Mouse (Mus musculus): ENCODE data around the gene Dpp9. TPM values are rescaled to one million over a fixed set of nuclear protein-coding genes. Genes with fewer than 3 reads are reported as not detected.
A peak's percentile ranks its signal among the peaks of the same experiment; 100 is the strongest.

Dpp9 gene
- polyA plus RNA-seq, 1 experiment from 2014 or later = 51.2 TPM

- peak overlapping the region; percentile 79 for H3K27ac ChIP-seq
- no peak for DNase-seq (ENCODE audit: extremely low spot score, low spot score)
- H3K4me3 ChIP-seq = no peak overlapping the region
- peaks cover 16% of the 10 kb centered on the region for H3K36me3 ChIP-seq (replicated peaks)
- no peaks in the 10 kb centered on the region for H3K27me3 ChIP-seq (ENCODE audit: poor library complexity, severe bottlenecking)
- WGBS = 63% methylated on average over 6 of the region's 6 CpGs
- no peaks in the 10 kb centered on the region for H3K9me3 ChIP-seq
- H3K4me1 ChIP-seq = peaks cover 23% of the 10 kb centered on the region
Measured at GRCm38 (mm10) chr17:56169830-56170229, 48.9 kb downstream of the Dpp9 start.

GRCm38 (mm10) chr17:56165671-56166070, 53.0 kb downstream of the Dpp9 start:
- Histone ChIP-seq H3K4me3 (no peak overlapping the region), H3K27ac (no peak overlapping the region), H3K27me3 (ENCODE audit: poor library complexity, severe bottlenecking) (peaks cover 18% of the 10 kb centered on the region), H3K9me3 (no peaks in the 10 kb centered on the region), H3K36me3 (replicated peaks) (no peaks in the 10 kb centered on the region), H3K4me1 (peaks cover 43% of the 10 kb centered on the region)
- WGBS = 80% methylated on average over 11 of the region's 11 CpGs
- no peak for DNase-seq (ENCODE audit: extremely low spot score, low spot score)

DNA sequence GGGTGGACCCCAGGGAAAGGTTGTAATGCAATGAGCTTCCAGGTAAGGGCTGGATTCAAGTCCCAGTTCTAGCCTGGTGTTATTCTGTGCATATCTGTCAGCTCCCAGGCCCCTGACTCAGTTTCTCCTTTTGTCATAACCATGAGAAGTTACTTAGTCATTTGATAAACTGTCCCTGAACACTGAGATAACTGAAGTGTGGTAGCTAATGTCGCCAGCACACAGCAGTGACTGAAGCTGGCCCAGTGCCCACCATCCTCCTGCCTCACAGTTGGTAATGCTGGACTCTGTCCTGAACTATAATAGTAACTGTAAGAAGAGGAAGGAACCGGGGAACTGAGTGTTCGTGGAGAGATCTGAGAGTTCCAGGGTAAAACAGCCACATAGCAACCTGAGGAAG, 54.2 kb downstream of the Dpp9 start:
- Histone ChIP-seq H3K27ac (no peak overlapping the region), H3K27me3 (ENCODE audit: poor library complexity, severe bottlenecking) (peaks cover 26% of the 10 kb centered on the region), H3K4me1 (peaks cover 33% of the 10 kb centered on the region), H3K9me3 (no peaks in the 10 kb centered on the region), H3K36me3 (replicated peaks) (no peaks in the 10 kb centered on the region), H3K4me3 (no peak overlapping the region)
- no peak for DNase-seq (ENCODE audit: extremely low spot score, low spot score)
- WGBS = 86% methylated on average over 3 of the region's 3 CpGs

DNA sequence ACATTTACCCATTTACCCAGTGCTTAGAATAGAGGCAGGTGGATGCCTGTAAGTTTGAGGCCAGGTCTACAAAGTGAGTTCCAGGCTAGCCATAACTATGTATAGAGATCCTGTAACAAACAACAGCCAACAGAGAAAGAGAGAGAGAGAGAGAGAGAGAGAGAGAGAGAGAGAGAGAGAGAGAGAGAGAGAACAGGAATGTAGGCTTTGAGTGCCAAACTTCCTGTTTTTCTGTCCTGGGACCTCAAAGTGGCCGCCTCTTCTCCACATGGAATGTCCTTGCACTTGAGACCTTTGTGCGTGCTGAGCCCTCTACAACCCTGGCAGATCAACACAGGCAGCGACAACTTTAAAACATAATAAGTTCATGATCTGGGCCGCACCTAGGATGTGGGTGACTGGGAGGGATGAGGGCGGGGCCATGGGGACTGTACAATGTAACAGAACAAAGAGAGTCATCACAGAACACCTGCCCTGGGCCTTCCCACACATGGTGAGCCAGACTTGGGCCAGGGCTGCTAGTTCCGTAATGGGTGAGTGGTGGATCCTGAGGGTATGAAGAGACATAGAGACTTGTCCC, 55.1 kb downstream of the Dpp9 start:
- no peak for DNase-seq (ENCODE audit: extremely low spot score, low spot score)
- Histone ChIP-seq H3K9me3 (no peaks in the 10 kb centered on the region), H3K36me3 (replicated peaks) (no peaks in the 10 kb centered on the region), H3K4me1 (peaks cover 34% of the 10 kb centered on the region), H3K27me3 (ENCODE audit: poor library complexity, severe bottlenecking) (peaks cover 34% of the 10 kb centered on the region), H3K27ac (peak overlapping the region; percentile 80; the same call in 1 of the 2 replicates), H3K4me3 (peak overlapping the region; percentile 57; the same call in 1 of the 2 replicates)
- WGBS = 86% methylated on average over 6 of the region's 6 CpGs

- H3K36me3 ChIP-seq (replicated peaks) = no peaks in the 10 kb centered on the region
- H3K4me1 ChIP-seq = peaks cover 34% of the 10 kb centered on the region
- H3K9me3 ChIP-seq = no peaks in the 10 kb centered on the region
- peak within 1 kb of the TSS; percentile 80 for H3K27ac ChIP-seq
- peaks cover 47% of the 10 kb centered on the region for H3K27me3 ChIP-seq (ENCODE audit: poor library complexity, severe bottlenecking)
- peak; percentile 93 for DNase-seq (ENCODE audit: extremely low spot score, low spot score)
- under 1% methylated on average over 30 of the region's 30 CpGs for WGBS
- H3K4me3 ChIP-seq = peak within 1 kb of the TSS; percentile 57
Measured at GRCm38 (mm10) chr17:56162231-56162774, 56.4 kb downstream of the Dpp9 start, which contains the start of gene Tnfaip8l1. Tnfaip8l1 (plus strand) TSS chr17:56162477.

DNA sequence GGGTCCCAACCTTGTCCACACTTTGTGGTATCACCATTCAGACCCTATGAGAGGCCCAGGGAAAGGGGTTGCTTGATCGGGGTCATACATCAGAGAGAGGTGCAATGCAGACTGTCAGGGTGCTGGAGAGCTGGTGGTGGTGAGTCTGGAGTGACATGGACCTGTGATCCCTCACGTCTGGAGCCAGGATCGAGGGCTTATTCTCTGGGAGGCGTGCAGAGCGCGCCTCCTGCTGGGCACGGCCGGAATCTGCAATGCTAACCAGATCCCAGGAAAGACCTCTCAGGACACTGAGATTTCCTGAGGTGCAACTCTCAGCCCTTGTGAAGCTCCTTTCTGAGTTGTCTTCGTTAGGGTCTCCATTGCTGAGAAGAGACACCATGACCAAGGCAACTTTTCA, 59.0 kb downstream of the Dpp9 start:
- Histone ChIP-seq H3K27ac (no peak overlapping the region), H3K27me3 (ENCODE audit: poor library complexity, severe bottlenecking) (peaks cover 71% of the 10 kb centered on the region)
- WGBS = 3% methylated on average over 9 of the region's 9 CpGs

GRCm38 (mm10) chr17:56153643-56154042, 65.1 kb downstream of the Dpp9 start:
- H3K27ac ChIP-seq = no peak overlapping the region
- DNase-seq (ENCODE audit: extremely low spot score, low spot score) = no peak
- H3K27me3 ChIP-seq (ENCODE audit: poor library complexity, severe bottlenecking) = peaks cover 83% of the 10 kb centered on the region
- no peak overlapping the region for H3K4me3 ChIP-seq
- no peaks in the 10 kb centered on the region for H3K9me3 ChIP-seq
- no peaks in the 10 kb centered on the region for H3K36me3 ChIP-seq (replicated peaks)
- H3K4me1 ChIP-seq = peaks cover 16% of the 10 kb centered on the region
- 63% methylated on average over 9 of the region's 9 CpGs for WGBS

More for the DNA sequence above, 59.0 kb downstream of the Dpp9 start:
- peaks cover 30% of the 10 kb centered on the region for H3K4me1 ChIP-seq
- no peaks in the 10 kb centered on the region for H3K9me3 ChIP-seq
- peak; percentile 70 for DNase-seq (ENCODE audit: extremely low spot score, low spot score)
- no peaks in the 10 kb centered on the region for H3K36me3 ChIP-seq (replicated peaks)
- no peak overlapping the region for H3K4me3 ChIP-seq

DNA sequence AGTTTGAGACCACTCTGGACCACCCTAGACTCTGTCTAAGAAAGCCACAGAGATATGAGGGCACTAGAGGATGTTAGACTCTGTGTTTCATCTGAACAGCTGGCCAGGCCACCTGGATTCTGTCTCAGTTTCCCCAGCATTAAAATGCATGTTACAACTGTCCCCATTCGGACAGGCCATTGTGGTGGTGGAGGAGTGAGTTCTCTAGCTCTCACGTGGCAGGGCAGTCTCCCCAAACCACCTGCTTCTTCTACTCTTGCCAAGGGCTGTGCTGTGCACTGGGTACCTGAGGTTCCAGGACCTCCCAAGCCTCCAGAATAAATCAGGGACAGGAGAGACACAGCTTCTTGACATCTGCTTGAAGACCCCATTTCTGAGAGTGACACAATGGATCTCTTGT, 68.8 kb downstream of the Dpp9 start:
- Histone ChIP-seq H3K4me3 (no peak overlapping the region), H3K36me3 (replicated peaks) (no peaks in the 10 kb centered on the region), H3K27ac (no peak overlapping the region), H3K9me3 (no peaks in the 10 kb centered on the region), H3K27me3 (ENCODE audit: poor library complexity, severe bottlenecking) (peaks cover 85% of the 10 kb centered on the region), H3K4me1 (peaks cover 25% of the 10 kb centered on the region)
- no peak for DNase-seq (ENCODE audit: extremely low spot score, low spot score)
- 49% methylated on average over 2 of the region's 2 CpGs for WGBS

DNA sequence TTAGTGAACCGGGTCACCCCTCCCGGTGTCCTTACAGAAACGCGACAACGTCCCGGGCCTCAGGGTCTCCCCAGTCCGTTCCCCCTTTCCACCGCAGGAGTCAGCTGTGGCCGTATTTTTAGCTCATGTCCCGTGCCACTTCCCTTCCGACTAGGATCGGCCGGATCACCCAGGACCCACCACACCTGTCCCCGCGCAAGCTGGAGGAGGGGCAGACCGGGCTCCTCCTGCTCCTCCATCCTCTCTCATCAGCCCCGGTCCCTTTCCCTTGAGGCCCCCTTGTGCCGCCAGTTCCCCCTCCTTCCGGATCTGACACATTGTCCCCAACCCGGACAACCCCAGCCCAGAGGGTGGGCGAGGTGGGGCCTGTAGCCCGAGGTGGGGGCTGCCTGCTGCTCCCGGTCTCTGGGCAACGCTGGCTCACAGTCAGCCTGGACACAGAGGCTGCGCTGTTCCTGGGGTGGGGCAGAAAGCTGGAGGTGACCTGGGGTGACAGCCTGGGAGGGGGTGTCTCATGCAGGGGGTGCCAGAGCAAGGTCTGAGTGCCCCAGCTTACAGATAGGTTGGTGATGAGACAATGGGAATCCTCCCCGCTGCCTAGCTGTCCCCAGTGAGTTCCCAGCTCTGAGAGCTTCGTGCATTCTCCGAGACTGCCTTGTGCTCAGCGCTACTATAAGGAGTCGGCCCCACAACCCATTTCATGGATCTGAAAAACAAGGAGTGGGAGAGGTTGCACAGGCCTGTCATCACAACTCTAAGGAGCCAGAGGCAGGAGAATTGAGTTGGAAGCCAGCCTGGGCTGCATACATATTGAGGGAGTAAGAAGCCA, 69.7 kb downstream of the Dpp9 start:
- H3K4me3 ChIP-seq = peak overlapping the region; percentile 40
- 2% methylated on average over 30 of the region's 30 CpGs for WGBS

DNA sequence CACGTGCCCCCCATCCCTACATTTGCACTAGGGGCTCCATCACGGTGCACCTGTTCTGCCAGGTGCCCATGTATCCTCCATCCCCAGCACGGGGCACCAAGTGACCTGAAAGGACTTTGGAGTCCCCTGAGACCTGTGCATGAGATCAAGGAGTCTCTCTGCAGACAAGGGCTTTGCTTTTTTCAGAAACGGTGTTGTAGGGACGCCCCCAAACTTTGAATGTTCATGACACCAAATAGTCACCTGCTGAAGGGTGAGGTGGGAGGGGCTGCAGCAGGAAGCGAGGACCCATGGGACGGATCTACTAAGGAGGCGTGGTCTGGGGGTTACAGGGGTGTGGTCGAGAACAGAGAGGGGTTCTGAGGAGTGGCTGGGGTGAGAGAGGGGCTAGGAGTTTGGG, 70.4 kb downstream of the Dpp9 start:
- H3K4me1 ChIP-seq = peaks cover 20% of the 10 kb centered on the region
- no peaks in the 10 kb centered on the region for H3K36me3 ChIP-seq (replicated peaks)
- DNase-seq (ENCODE audit: extremely low spot score, low spot score) = no peak
- no peak overlapping the region for H3K27ac ChIP-seq
- WGBS = 20% methylated on average over 9 of the region's 9 CpGs
- H3K27me3 ChIP-seq (ENCODE audit: poor library complexity, severe bottlenecking) = peaks cover 88% of the 10 kb centered on the region
- peak overlapping the region; percentile 40 for H3K4me3 ChIP-seq
- H3K9me3 ChIP-seq = no peaks in the 10 kb centered on the region

More for the DNA sequence above, 69.7 kb downstream of the Dpp9 start:
- no peaks in the 10 kb centered on the region for H3K36me3 ChIP-seq (replicated peaks)
- H3K4me1 ChIP-seq = peaks cover 25% of the 10 kb centered on the region
- no peaks in the 10 kb centered on the region for H3K9me3 ChIP-seq
- H3K27ac ChIP-seq = peak overlapping the region; percentile 58; the same call in 1 of the 2 replicates
- H3K27me3 ChIP-seq (ENCODE audit: poor library complexity, severe bottlenecking) = peaks cover 87% of the 10 kb centered on the region
- no peak for DNase-seq (ENCODE audit: extremely low spot score, low spot score)

DNA sequence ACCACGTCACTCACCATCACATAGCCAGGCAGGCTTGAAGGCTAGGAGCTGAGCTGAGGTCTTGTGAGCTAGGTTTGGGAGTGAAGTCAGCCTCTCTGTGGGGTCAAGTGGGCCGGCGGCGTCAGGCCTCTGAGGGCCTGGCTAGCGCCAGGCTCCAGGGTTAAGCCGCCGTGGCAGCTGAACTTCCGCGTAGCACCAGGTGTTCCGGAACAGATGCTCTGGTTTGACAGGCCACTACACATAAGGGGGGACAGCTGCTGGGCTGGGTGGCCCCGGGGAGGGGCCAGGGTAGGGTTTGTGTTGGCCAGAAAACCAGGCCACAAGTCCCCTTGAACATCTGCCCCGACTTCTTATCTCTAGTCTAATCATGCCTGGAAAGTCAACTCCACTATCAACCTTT, 71.3 kb downstream of the Dpp9 start:
- Histone ChIP-seq H3K27me3 (ENCODE audit: poor library complexity, severe bottlenecking) (peaks cover 97% of the 10 kb centered on the region), H3K36me3 (replicated peaks) (no peaks in the 10 kb centered on the region), H3K27ac (no peak overlapping the region), H3K4me3 (no peak overlapping the region), H3K4me1 (peaks cover 24% of the 10 kb centered on the region), H3K9me3 (no peaks in the 10 kb centered on the region)
- no peak for DNase-seq (ENCODE audit: extremely low spot score, low spot score)
- 72% methylated on average over 12 of the region's 12 CpGs for WGBS

DNA sequence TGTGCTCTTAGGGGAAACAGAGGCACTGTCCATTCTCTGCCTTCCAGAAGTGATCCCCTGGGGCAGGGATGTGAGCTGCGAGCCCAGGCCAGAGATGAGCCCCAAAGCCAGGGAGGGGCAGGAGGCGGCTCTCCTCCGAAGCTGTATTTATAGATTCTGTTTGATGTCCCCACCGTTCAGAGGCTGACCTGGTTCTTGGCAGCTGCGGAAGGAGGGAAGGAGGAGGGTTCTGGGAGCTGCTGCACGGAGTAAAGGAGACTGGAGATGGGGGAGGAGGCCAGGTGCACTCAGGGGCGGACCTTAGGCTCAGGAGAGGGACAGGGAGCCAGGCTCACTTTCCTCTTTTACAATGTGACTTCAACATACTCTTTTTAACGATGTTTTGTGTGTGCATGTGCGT, 72.6 kb downstream of the Dpp9 start:
- no peak for DNase-seq (ENCODE audit: extremely low spot score, low spot score)
- Histone ChIP-seq H3K4me1 (peaks cover 37% of the 10 kb centered on the region), H3K36me3 (replicated peaks) (no peaks in the 10 kb centered on the region), H3K27me3 (ENCODE audit: poor library complexity, severe bottlenecking) (peaks cover 100% of the 10 kb centered on the region), H3K4me3 (no peak overlapping the region), H3K27ac (no peak overlapping the region), H3K9me3 (no peaks in the 10 kb centered on the region)
- 20% methylated on average over 9 of the region's 9 CpGs for WGBS

DNA sequence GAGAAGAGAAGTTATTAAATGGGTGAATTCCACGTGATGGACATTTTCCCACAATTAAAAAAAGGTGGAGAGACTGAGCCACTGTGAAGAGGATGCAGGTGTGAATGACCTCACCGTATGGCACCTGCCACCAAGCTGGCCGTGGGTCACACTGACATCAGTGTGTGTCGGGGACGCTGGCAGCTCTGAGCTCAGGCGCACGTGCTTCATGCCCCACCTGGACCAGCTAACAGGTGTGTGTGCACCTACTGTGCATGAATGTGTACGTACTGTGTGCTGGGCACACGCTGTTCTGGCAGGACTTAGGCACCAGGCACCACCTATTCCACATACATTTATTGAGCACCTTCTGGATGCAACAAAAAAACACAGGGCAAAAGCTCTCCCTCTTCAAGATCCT, 74.2 kb downstream of the Dpp9 start:
- H3K9me3 ChIP-seq = no peaks in the 10 kb centered on the region
- 83% methylated on average over 9 of the region's 9 CpGs for WGBS
- H3K4me3 ChIP-seq = no peak overlapping the region

More for the DNA sequence above, 74.2 kb downstream of the Dpp9 start:
- Histone ChIP-seq H3K36me3 (replicated peaks) (no peaks in the 10 kb centered on the region), H3K27me3 (ENCODE audit: poor library complexity, severe bottlenecking) (peaks cover 100% of the 10 kb centered on the region), H3K27ac (no peak overlapping the region), H3K4me1 (peaks cover 50% of the 10 kb centered on the region)
- no peak for DNase-seq (ENCODE audit: extremely low spot score, low spot score)
